Mouse (Mus musculus) liver, postnatal 0 days (tissue): ENCODE measurements around the gene Cldn12. TPM values are rescaled to one million over a fixed set of nuclear protein-coding genes. Genes with fewer than 3 reads are reported as not detected.

Source experiments
- ATAC-seq: fragments of 200-750 bp; cut with Nextera tagmentation; 2 replicates; pipeline ENCODE4 v1.8.0; 2017; ENCODE audit warnings: mild to moderate bottlenecking, moderate library complexity
- DNase-seq: peaks from one replicate; pipeline ENCODE4 v3.0.0-alpha.2; 2016
- H3K27ac ChIP-seq: fragments of 300-500 bp; sonication (generic); 2 replicates; pipeline ENCODE4 v1.5.1; 2014; ENCODE audit warnings: antibody characterized with exemption, moderate library complexity, mild to moderate bottlenecking, low read depth
- H3K27me3 ChIP-seq: fragments of 300-500 bp; sonication (generic); 2 replicates; pipeline ENCODE4 v1.6.1; 2014; ENCODE audit warnings: low read length, control low read depth, mixed read lengths; ENCODE audit not compliant: insufficient read depth
- H3K36me3 ChIP-seq: fragments of 300-500 bp; sonication (generic); replicated peaks from 2 replicates; pipeline ENCODE4 v1.6.1; 2014; ENCODE audit warnings: mild to moderate bottlenecking, control low read depth, low read length, moderate library complexity, mixed read lengths; ENCODE audit not compliant: insufficient read depth
- H3K4me1 ChIP-seq: fragments of 300-500 bp; sonication (generic); 2 replicates; pipeline ENCODE4 v1.6.1; 2014; ENCODE audit warnings: antibody characterized with exemption, mild to moderate bottlenecking, control low read depth; ENCODE audit not compliant: insufficient read depth
- H3K4me2 ChIP-seq: fragments of 300-500 bp; sonication (generic); 2 replicates; pipeline ENCODE4 v1.6.1; 2014; ENCODE audit warnings: low read depth, mild to moderate bottlenecking, low read length, moderate library complexity, mixed read lengths
- H3K4me3 ChIP-seq: fragments of 300-500 bp; sonication (generic); 2 replicates; pipeline ENCODE4 v1.5.1; 2014; ENCODE audit warnings: low read depth, low read length
- H3K9ac ChIP-seq: fragments of 300-500 bp; sonication (generic); replicated peaks from 2 replicates; pipeline ENCODE4 v1.6.1; 2014; ENCODE audit warnings: mild to moderate bottlenecking, moderate library complexity
- H3K9me3 ChIP-seq: fragments of 300-500 bp; sonication (generic); 2 replicates; pipeline ENCODE4 v1.6.1; 2016; ENCODE audit warnings: mild to moderate bottlenecking, control low read depth, low read length, mixed read lengths
- CTCF ChIP-seq: sonication (generic); IDR thresholded peaks from 2 replicates; pipeline ENCODE4 v1.5.1; 2016; ENCODE audit warnings: antibody characterized with exemption, low read depth
- EP300 ChIP-seq: IDR thresholded peaks from 2 replicates; pipeline ENCODE4 v1.6.1; 2016; ENCODE audit warnings: antibody characterized with exemption, low read depth, mild to moderate bottlenecking
- WGBS: fragments of 180-500 bp; shearing (Covaris S2); extraction: QIAGEN DNeasy Blood & Tissue Kit; methylation state at CpG from one replicate; pipeline ENCODE4 v1.1.7; 2014; ENCODE audit not compliant: insufficient replicate concordance; 5-methylcytosine and 5-hydroxymethylcytosine counted together
- polyA plus RNA-seq: library from polyadenylated mRNA; unstranded; fragments of >200 nt; fragmentation: Nextera tagmentation; extraction: Ambion mirVana; gene quantifications from 2 replicates; pipeline ENCODE4 v1.2.1, GENCODE M21; 2015

Cldn12 gene
- polyA plus RNA-seq, 1 experiment from 2014 or later: 25.1 TPM

GRCm38 (mm10) chr5:5540385-5540784 lies 25.6 kb upstream of the Cldn12 start:
- H3K27me3 ChIP-seq: no peaks in the 10 kb centered on the region
- H3K4me2 ChIP-seq: no peak overlapping the region
- no peak overlapping the region for H3K27ac ChIP-seq
- no peak for TF ChIP-seq EP300
- TF ChIP-seq CTCF: no peak
- WGBS: 68% methylated on average over 3 of the region's 3 CpGs
- H3K4me1 ChIP-seq: no peaks in the 10 kb centered on the region
- H3K4me3 ChIP-seq: no peak overlapping the region
- ATAC-seq (no peak), DNase-seq (no peak)
- no peaks in the 10 kb centered on the region for H3K9me3 ChIP-seq
- H3K9ac ChIP-seq: no peak overlapping the region
- H3K36me3 ChIP-seq: peaks cover 22% of the 10 kb centered on the region

DNA sequence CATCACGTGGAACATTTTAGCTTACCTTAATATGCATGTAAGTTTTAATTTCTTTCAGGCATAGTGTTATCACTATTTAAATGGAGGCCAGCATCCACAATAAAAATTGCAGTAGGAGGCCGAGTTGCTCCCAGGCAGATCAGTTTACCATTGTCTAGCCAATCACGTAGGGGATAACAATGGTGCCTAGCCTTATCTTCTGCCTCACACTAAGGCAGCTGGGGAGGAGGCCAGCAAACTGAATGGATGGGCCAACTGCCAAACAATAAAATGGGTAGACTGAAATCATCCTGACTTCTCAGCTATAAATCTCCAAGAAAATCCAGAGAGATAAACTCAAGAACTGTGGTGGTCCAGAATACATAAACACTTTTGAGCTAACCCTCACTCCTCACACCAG lies 25.0 kb upstream of the Cldn12 start:
- Histone ChIP-seq H3K9ac (no peak overlapping the region), H3K4me2 (no peak overlapping the region), H3K27ac (no peak overlapping the region), H3K9me3 (no peaks in the 10 kb centered on the region), H3K4me1 (no peaks in the 10 kb centered on the region), H3K4me3 (no peak overlapping the region), H3K27me3 (no peaks in the 10 kb centered on the region), H3K36me3 (peaks cover 22% of the 10 kb centered on the region)
- 54% methylated on average over 3 of the region's 3 CpGs for WGBS
- ATAC-seq (no peak), DNase-seq (no peak)
- TF ChIP-seq CTCF (no peak), EP300 (0 out of 2 replicates have a peak, but pooled peaks have one; percentile 14)

DNA sequence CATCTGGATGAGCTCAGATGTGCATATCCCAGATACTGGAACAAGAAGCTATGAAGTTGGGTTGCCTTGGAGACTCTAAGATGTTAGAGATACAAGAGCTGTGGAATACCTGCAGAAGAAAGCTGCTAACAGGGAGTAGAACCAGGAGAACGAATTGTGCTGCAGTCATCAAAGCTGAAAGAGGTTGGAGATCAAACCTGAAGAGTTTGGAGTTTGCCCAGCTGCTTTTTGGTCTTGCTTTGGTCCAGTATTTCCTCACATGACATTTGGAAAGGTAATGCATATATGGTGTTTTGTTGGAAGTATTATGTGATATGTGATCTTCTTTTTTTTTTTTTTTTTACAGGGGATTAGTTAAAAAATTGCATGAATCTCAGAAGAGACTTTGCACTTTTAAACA lies 21.4 kb upstream of the Cldn12 start:
- 71% methylated on average over 1 of the region's 1 CpGs for WGBS
- peaks cover 2% of the 10 kb centered on the region; the same call in 1 of the 2 replicates for H3K36me3 ChIP-seq
- H3K27me3 ChIP-seq: no peaks in the 10 kb centered on the region
- no peak overlapping the region for H3K27ac ChIP-seq
- H3K4me1 ChIP-seq: 0 out of 2 replicates have a peak, but pooled peaks cover 5% of the 10 kb centered on the region
- no peak for TF ChIP-seq EP300
- no peak for TF ChIP-seq CTCF
- no peaks in the 10 kb centered on the region for H3K9me3 ChIP-seq
- H3K4me2 ChIP-seq: no peak overlapping the region
- no peak overlapping the region for H3K9ac ChIP-seq
- no peak for DNase-seq
- H3K4me3 ChIP-seq: no peak overlapping the region
- ATAC-seq: no peak

DNA sequence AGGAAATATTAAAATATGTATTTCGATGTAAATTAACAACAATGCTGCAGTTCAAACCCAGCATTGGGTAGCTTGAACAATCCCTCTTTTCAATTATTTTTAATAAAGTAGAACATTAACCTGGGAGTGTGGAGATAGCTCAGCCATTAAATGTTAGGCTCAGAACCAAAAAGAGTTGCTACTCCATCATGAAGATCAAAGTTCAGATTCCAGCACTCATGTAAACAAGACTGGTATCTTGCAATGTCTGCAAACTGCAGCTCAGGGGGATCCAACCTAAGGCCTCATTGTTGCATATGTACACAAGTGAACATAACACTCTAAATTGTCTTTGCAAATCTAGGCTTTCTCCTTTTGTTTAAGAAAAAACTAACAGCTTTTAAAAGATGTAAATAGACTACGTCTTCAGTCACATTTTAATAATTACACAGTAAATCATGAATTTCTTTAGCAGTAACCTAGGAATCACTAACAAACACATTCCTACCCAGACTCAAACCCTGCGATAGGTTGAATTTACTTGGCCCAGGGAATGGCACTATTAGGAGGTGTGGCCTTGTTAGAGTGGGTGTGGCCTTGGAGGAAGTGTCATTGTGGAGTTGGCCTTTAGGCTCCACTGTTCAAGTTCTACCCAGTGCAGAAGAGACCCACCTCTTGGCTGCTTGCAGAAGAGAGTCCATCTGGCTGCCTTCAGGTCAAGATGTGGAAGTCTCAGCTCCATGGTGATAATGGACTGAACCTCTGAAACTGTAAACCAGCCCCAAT lies 19.1 kb upstream of the Cldn12 start:
- no peak overlapping the region for H3K4me2 ChIP-seq
- no peak overlapping the region for H3K9ac ChIP-seq
- WGBS: 68% methylated on average over 3 of the region's 3 CpGs
- DNase-seq (no peak), ATAC-seq (peak; percentile 93)
- no peaks in the 10 kb centered on the region for H3K9me3 ChIP-seq
- H3K27ac ChIP-seq: peak overlapping the region; percentile 64
- 0 out of 2 replicates have a peak, but pooled peaks cover 5% of the 10 kb centered on the region for H3K4me1 ChIP-seq
- no peaks in the 10 kb centered on the region; the same call in 1 of the 2 replicates for H3K36me3 ChIP-seq
- H3K27me3 ChIP-seq: no peaks in the 10 kb centered on the region
- TF ChIP-seq EP300 (peak; percentile 29; the same call in 1 of the 2 replicates), CTCF (no peak)
- H3K4me3 ChIP-seq: no peak overlapping the region

- no peak for ATAC-seq
These were observed 653 bp upstream of the Cldn12 start for GRCm38 (mm10) chr5:5515411-5515810.

GRCm38 (mm10) chr5:5511401-5511800 lies 3.4 kb downstream of the Cldn12 start:
- no peak for ATAC-seq

More at GRCm38 (mm10) chr5:5515411-5515810, 653 bp upstream of the Cldn12 start:
- no peak overlapping the region for H3K4me3 ChIP-seq
- H3K9ac ChIP-seq: no peak overlapping the region
- 0 out of 2 replicates have a peak overlapping the region, but pooled peaks have one; percentile 89 for H3K4me2 ChIP-seq
- H3K4me1 ChIP-seq: no peaks in the 10 kb centered on the region
- no peaks in the 10 kb centered on the region for H3K9me3 ChIP-seq
- TF ChIP-seq CTCF: no peak
- TF ChIP-seq EP300: no peak
- no peak for DNase-seq
- H3K27ac ChIP-seq: no peak overlapping the region
- H3K27me3 ChIP-seq: no peaks in the 10 kb centered on the region
- WGBS: 69% methylated on average over 5 of the region's 5 CpGs
- peaks cover 2% of the 10 kb centered on the region; the same call in 1 of the 2 replicates for H3K36me3 ChIP-seq

More at GRCm38 (mm10) chr5:5511401-5511800, 3.4 kb downstream of the Cldn12 start:
- Histone ChIP-seq H3K27ac (no peak overlapping the region), H3K27me3 (no peaks in the 10 kb centered on the region), H3K9ac (no peak overlapping the region), H3K36me3 (peaks cover 6% of the 10 kb centered on the region; the same call in 1 of the 2 replicates), H3K4me1 (no peaks in the 10 kb centered on the region), H3K4me2 (no peak overlapping the region), H3K9me3 (no peaks in the 10 kb centered on the region), H3K4me3 (no peak overlapping the region)
- DNase-seq: no peak
- no peak for TF ChIP-seq CTCF
- TF ChIP-seq EP300: no peak
- WGBS: 76% methylated on average over 3 of the region's 3 CpGs
